Mouse (Mus musculus) hindbrain, embryonic 16.5 days (tissue): ENCODE data around the gene Zfand3. TPM values are rescaled to one million over a fixed set of nuclear protein-coding genes. Genes with fewer than 3 reads are reported as not detected.

ENCODE experiments used
- ATAC-seq: fragments of 200-750 bp; cut with Nextera tagmentation; 2 replicates; pipeline ENCODE4 v1.8.0; 2017; ENCODE audit warnings: moderate TSS enrichment, moderate library complexity
- H3K27ac ChIP-seq: fragments of 300-500 bp; sonication (generic); 2 replicates; pipeline ENCODE4 v1.5.1; 2014; ENCODE audit warnings: low read depth, mild to moderate bottlenecking, control low read depth, low read length, moderate library complexity
- H3K27me3 ChIP-seq: fragments of 300-500 bp; sonication (generic); replicated peaks from 2 replicates; pipeline ENCODE4 v1.6.1; 2014; ENCODE audit warnings: low read length; ENCODE audit not compliant: control insufficient read depth, insufficient read depth
- H3K36me3 ChIP-seq: fragments of 300-500 bp; sonication (generic); 2 replicates; pipeline ENCODE4 v1.6.1; 2014; ENCODE audit warnings: mild to moderate bottlenecking, low read length, moderate library complexity, mixed read lengths; ENCODE audit not compliant: control insufficient read depth, insufficient read depth
- H3K4me1 ChIP-seq: fragments of 300-500 bp; sonication (generic); 2 replicates; pipeline ENCODE4 v1.6.1; 2014; ENCODE audit warnings: low read depth, low read length; ENCODE audit not compliant: control insufficient read depth, insufficient read depth
- H3K4me2 ChIP-seq: fragments of 300-500 bp; sonication (generic); 2 replicates; pipeline ENCODE4 v1.6.1; 2014; ENCODE audit warnings: mild to moderate bottlenecking, low read length, control low read depth, moderate library complexity
- H3K4me3 ChIP-seq: fragments of 300-500 bp; sonication (generic); 2 replicates; pipeline ENCODE4 v1.5.1; 2014; ENCODE audit warnings: mild to moderate bottlenecking, low read length, control low read depth, moderate library complexity
- H3K9ac ChIP-seq: fragments of 300-500 bp; sonication (generic); 2 replicates; pipeline ENCODE4 v1.6.1; 2014; ENCODE audit warnings: low read depth, mild to moderate bottlenecking, control low read depth, low read length, moderate library complexity
- H3K9me3 ChIP-seq: fragments of 300-500 bp; sonication (generic); 2 replicates; pipeline ENCODE4 v1.6.1; 2014; ENCODE audit warnings: mild to moderate bottlenecking, low read length, moderate library complexity; ENCODE audit not compliant: control insufficient read depth
- WGBS: fragments of 180-500 bp; shearing (Covaris S2); extraction: QIAGEN DNeasy Blood & Tissue Kit; methylation state at CpG from one replicate; pipeline ENCODE4 v1.1.7; 2014; 5-methylcytosine and 5-hydroxymethylcytosine counted together
- polyA plus RNA-seq: library from polyadenylated mRNA; unstranded; fragments of >200 nt; fragmentation: Nextera tagmentation; extraction: Ambion mirVana; gene quantifications from 2 replicates; pipeline ENCODE4 v1.2.1, GENCODE M21; 2015

Zfand3 gene
- polyA plus RNA-seq, 1 experiment from 2014 or later, result 53.3 TPM

GRCm38 (mm10) chr17:30236611-30237010 is 232.1 kb downstream of the Zfand3 start:
- H3K4me1 ChIP-seq, result peaks cover 22% of the 10 kb centered on the region
- H3K27me3 ChIP-seq, result no peaks in the 10 kb centered on the region
- H3K9ac ChIP-seq, result no peak overlapping the region
- no peak overlapping the region for H3K4me3 ChIP-seq
- H3K27ac ChIP-seq, result no peak overlapping the region
- no peak overlapping the region for H3K4me2 ChIP-seq
- no peaks in the 10 kb centered on the region for H3K9me3 ChIP-seq
- H3K36me3 ChIP-seq, result no peaks in the 10 kb centered on the region
- 0 out of 2 replicates have a peak, but pooled peaks have one; percentile 34 for ATAC-seq
- WGBS, result 41% methylated on average over 6 of the region's 6 CpGs

- Histone ChIP-seq H3K36me3 (no peaks in the 10 kb centered on the region), H3K4me1 (peaks cover 26% of the 10 kb centered on the region), H3K9me3 (no peaks in the 10 kb centered on the region), H3K4me3 (no peak overlapping the region), H3K27ac (no peak overlapping the region), H3K9ac (no peak overlapping the region), H3K27me3 (no peaks in the 10 kb centered on the region), H3K4me2 (no peak overlapping the region)
- ATAC-seq, result no peak
- 94% methylated on average over 7 of the region's 7 CpGs for WGBS
These were observed 233.1 kb downstream of the Zfand3 start for GRCm38 (mm10) chr17:30237600-30237999.

DNA sequence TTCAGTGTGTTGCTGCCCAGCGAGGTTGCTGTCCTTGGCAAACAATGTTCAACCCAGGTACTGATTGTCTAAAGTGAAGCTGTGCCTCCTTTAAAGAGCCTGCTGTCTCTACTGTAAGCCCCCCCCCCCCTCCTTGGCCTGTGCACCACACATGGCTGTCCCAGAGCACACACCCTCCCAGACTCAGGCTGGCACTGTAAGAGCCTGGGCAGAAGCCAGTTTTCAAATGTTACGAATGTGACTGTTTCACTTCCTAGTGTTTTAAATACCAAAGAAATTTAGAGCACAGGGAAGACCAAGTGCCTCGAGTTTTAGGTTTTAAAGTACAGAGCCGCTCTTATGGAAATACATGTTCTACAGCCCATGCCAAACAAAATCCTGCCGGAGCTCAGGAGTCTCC is 234.9 kb downstream of the Zfand3 start:
- Histone ChIP-seq H3K4me3 (no peak overlapping the region), H3K36me3 (no peaks in the 10 kb centered on the region), H3K4me2 (no peak overlapping the region), H3K9me3 (no peaks in the 10 kb centered on the region), H3K27ac (no peak overlapping the region), H3K4me1 (peaks cover 29% of the 10 kb centered on the region), H3K27me3 (no peaks in the 10 kb centered on the region), H3K9ac (no peak overlapping the region)
- WGBS, result 77% methylated on average over 5 of the region's 5 CpGs
- ATAC-seq, result no peak

- WGBS, result 62% methylated on average over 4 of the region's 4 CpGs
- Histone ChIP-seq H3K27me3 (no peaks in the 10 kb centered on the region), H3K36me3 (no peaks in the 10 kb centered on the region), H3K9ac (no peak overlapping the region), H3K4me2 (no peak overlapping the region), H3K4me1 (peaks cover 31% of the 10 kb centered on the region), H3K4me3 (no peak overlapping the region), H3K27ac (no peak overlapping the region), H3K9me3 (no peaks in the 10 kb centered on the region)
- no peak for ATAC-seq
These were observed 236.1 kb downstream of the Zfand3 start for GRCm38 (mm10) chr17:30240659-30241058.

GRCm38 (mm10) chr17:30241061-30241460 is 236.5 kb downstream of the Zfand3 start:
- Histone ChIP-seq H3K9ac (no peak overlapping the region), H3K27ac (peak overlapping the region; percentile 14; the same call in 1 of the 2 replicates), H3K9me3 (no peaks in the 10 kb centered on the region), H3K36me3 (no peaks in the 10 kb centered on the region), H3K27me3 (no peaks in the 10 kb centered on the region), H3K4me2 (no peak overlapping the region), H3K4me3 (no peak overlapping the region), H3K4me1 (peaks cover 34% of the 10 kb centered on the region)
- ATAC-seq, result no peak
- WGBS, result 54% methylated on average over 6 of the region's 6 CpGs

DNA sequence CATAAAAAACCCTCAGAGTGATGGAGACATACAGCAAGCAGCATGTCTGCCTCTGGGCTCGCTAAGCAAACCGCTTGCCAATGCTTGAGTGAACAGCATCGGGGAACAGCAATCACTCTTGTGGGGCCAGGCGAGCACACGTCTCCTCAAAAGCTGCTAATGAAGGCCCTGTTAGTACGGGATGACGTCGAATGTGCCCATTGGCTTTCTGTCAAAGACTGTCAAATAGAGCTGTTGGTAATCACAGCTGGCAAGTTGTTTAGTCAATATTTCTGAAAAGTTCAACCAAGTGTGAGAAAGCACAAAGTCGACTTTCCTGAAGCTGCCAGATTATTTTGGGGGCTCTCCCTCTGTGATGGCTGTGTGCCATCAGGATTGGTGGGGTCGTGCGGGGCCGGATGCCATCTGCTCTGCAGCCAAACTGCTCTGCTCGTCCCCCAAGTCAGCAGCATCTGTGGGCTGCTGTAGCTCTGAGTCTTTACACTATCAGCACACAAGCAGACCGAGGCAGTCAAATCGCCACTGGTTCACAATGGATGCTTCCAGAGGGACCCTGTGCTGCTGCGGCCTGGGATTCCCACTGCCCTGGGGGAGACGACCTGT is 237.3 kb downstream of the Zfand3 start:
- Histone ChIP-seq H3K9ac (no peak overlapping the region), H3K36me3 (no peaks in the 10 kb centered on the region), H3K4me2 (no peak overlapping the region), H3K4me3 (no peak overlapping the region), H3K4me1 (peaks cover 33% of the 10 kb centered on the region), H3K27me3 (no peaks in the 10 kb centered on the region), H3K27ac (peak overlapping the region; percentile 14; the same call in 1 of the 2 replicates), H3K9me3 (no peaks in the 10 kb centered on the region)
- WGBS, result 31% methylated on average over 17 of the region's 17 CpGs
- ATAC-seq, result peak; percentile 53

GRCm38 (mm10) chr17:30242647-30243046 is 238.1 kb downstream of the Zfand3 start:
- WGBS, result 78% methylated on average over 4 of the region's 4 CpGs
- H3K9me3 ChIP-seq, result no peaks in the 10 kb centered on the region
- H3K4me1 ChIP-seq, result peaks cover 36% of the 10 kb centered on the region
- ATAC-seq, result no peak
- no peak overlapping the region for H3K4me2 ChIP-seq
- H3K9ac ChIP-seq, result no peak overlapping the region
- H3K27me3 ChIP-seq, result no peaks in the 10 kb centered on the region
- no peak overlapping the region for H3K4me3 ChIP-seq
- H3K36me3 ChIP-seq, result no peaks in the 10 kb centered on the region
- no peak overlapping the region for H3K27ac ChIP-seq

DNA sequence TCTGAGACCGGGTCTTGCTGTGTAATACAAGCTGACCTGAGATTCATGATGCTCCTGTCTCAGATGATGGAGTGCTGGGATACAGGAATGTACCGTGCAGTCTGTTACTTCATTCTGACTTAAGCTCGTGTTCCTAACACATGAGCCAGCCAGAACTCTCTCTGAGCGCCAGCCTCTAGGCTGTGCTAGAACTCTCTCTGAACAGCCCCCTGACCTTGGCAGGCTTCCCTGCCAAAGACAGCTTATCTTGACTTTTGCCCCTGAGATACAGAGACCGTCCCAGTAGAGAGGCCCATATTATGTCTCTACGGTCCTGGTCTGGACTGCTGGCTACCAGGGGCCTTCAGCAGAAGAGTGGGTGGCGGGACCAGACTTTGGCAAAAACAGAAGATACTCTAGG is 239.0 kb downstream of the Zfand3 start:
- H3K9me3 ChIP-seq, result no peaks in the 10 kb centered on the region
- H3K9ac ChIP-seq, result no peak overlapping the region
- no peak for ATAC-seq
- no peaks in the 10 kb centered on the region for H3K36me3 ChIP-seq
- H3K4me3 ChIP-seq, result no peak overlapping the region
- H3K4me2 ChIP-seq, result no peak overlapping the region
- WGBS, result 69% methylated on average over 7 of the region's 7 CpGs
- no peak overlapping the region for H3K27ac ChIP-seq
- no peaks in the 10 kb centered on the region for H3K27me3 ChIP-seq
- H3K4me1 ChIP-seq, result peaks cover 36% of the 10 kb centered on the region

- H3K9ac ChIP-seq, result no peak overlapping the region
- H3K27me3 ChIP-seq, result no peaks in the 10 kb centered on the region
- 45% methylated on average over 14 of the region's 14 CpGs for WGBS
- H3K4me1 ChIP-seq, result peaks cover 36% of the 10 kb centered on the region
- no peaks in the 10 kb centered on the region for H3K36me3 ChIP-seq
- H3K4me3 ChIP-seq, result no peak overlapping the region
- H3K27ac ChIP-seq, result peak overlapping the region; percentile 37
- H3K9me3 ChIP-seq, result no peaks in the 10 kb centered on the region
- ATAC-seq, result peak; percentile 57
- no peak overlapping the region for H3K4me2 ChIP-seq
These were observed 240.2 kb downstream of the Zfand3 start for GRCm38 (mm10) chr17:30244651-30245307.
